Mouse (Mus musculus): ENCODE data around the gene Bbx. TPM values are rescaled to one million over a fixed set of nuclear protein-coding genes. Genes with fewer than 3 reads are reported as not detected.
A peak's percentile ranks its signal among the peaks of the same experiment; 100 is the strongest.

Gene Bbx
- total and polyA plus RNA-seq, 3 experiments: 3.6 to 14.7 (median 13.4) TPM

GRCm38 (mm10) chr16:50308256-50308655 is 123.9 kb downstream of the Bbx start:
- H3K9ac ChIP-seq (ENCODE audit: low read depth, low read length): no peak overlapping the region
- H3K36me3 ChIP-seq (ENCODE audit: control insufficient read depth, insufficient read depth, low read length): no peaks in the 10 kb centered on the region
- H3K27me3 ChIP-seq (ENCODE audit: control insufficient read depth, insufficient read depth, low read length): no peaks in the 10 kb centered on the region
- no peaks in the 10 kb centered on the region for H3K79me2 ChIP-seq (replicated peaks; ENCODE audit: control insufficient read depth, insufficient read depth, low read length)
- peaks cover 1% of the 10 kb centered on the region; the same call in 1 of the 2 replicates for H3K4me1 ChIP-seq (ENCODE audit: control insufficient read depth, insufficient read depth, low read length)
- H3K4me3 ChIP-seq: no peak overlapping the region
- no peak overlapping the region for H3K27ac ChIP-seq
- TF ChIP-seq POLR2A (IDR thresholded peaks at IDR 0.05; ENCODE audit: insufficient read depth, low read depth, low read length): no peak
- no peak for TF ChIP-seq EP300 (IDR thresholded peaks at IDR 0.05; ENCODE audit: insufficient read depth, low read depth, low read length)
- TF ChIP-seq CTCF (IDR thresholded peaks at IDR 0.05): no peak
- WGBS: 78% methylated on average over 6 of the region's 6 CpGs
- intact Hi-C loops (cut with DNase I): loop anchor here (5.0 kb wide), 1 partner anchor 424 kb away; no protein-coding TSS in a partner anchor
- no peak for DNase-seq

- intact Hi-C loops (cut with DNase I): loop anchor here (2.0 to 5.0 kb wide), 2 partner anchors 52 to 425 kb away; no protein-coding TSS in a partner anchor
- H3K4me1 ChIP-seq (ENCODE audit: control insufficient read depth, insufficient read depth, low read length): peaks cover 1% of the 10 kb centered on the region; the same call in 1 of the 2 replicates
- DNase-seq: no peak
- H3K4me3 ChIP-seq: no peak overlapping the region
- no peak overlapping the region for H3K9ac ChIP-seq (ENCODE audit: low read depth, low read length)
- no peak overlapping the region for H3K27ac ChIP-seq
- no peaks in the 10 kb centered on the region for H3K79me2 ChIP-seq (replicated peaks; ENCODE audit: control insufficient read depth, insufficient read depth, low read length)
- 67% methylated on average over 4 of the region's 4 CpGs for WGBS
- TF ChIP-seq CTCF (IDR thresholded peaks at IDR 0.05) (no peak), EP300 (IDR thresholded peaks at IDR 0.05; ENCODE audit: insufficient read depth, low read depth, low read length) (no peak), POLR2A (IDR thresholded peaks at IDR 0.05; ENCODE audit: insufficient read depth, low read depth, low read length) (no peak)
- H3K36me3 ChIP-seq (ENCODE audit: control insufficient read depth, insufficient read depth, low read length): no peaks in the 10 kb centered on the region
- no peaks in the 10 kb centered on the region for H3K27me3 ChIP-seq (ENCODE audit: control insufficient read depth, insufficient read depth, low read length)
Observed at GRCm38 (mm10) chr16:50307231-50307630, 125.0 kb downstream of the Bbx start.

- Histone ChIP-seq H3K27ac (no peak overlapping the region), H3K79me2 (replicated peaks; ENCODE audit: control insufficient read depth, insufficient read depth, low read length) (no peaks in the 10 kb centered on the region), H3K9ac (ENCODE audit: low read depth, low read length) (no peak overlapping the region), H3K27me3 (ENCODE audit: control insufficient read depth, insufficient read depth, low read length) (no peaks in the 10 kb centered on the region), H3K36me3 (ENCODE audit: control insufficient read depth, insufficient read depth, low read length) (no peaks in the 10 kb centered on the region), H3K4me1 (ENCODE audit: control insufficient read depth, insufficient read depth, low read length) (peaks cover 1% of the 10 kb centered on the region; the same call in 1 of the 2 replicates), H3K4me3 (no peak overlapping the region)
- intact Hi-C loops (cut with DNase I): loop anchor here (2.0 to 5.0 kb wide), 2 partner anchors 52 to 426 kb away; no protein-coding TSS in a partner anchor
- TF ChIP-seq POLR2A (IDR thresholded peaks at IDR 0.05; ENCODE audit: insufficient read depth, low read depth, low read length) (no peak), CTCF (IDR thresholded peaks at IDR 0.05) (peak; percentile 68)
- DNase-seq: no peak
Observed at GRCm38 (mm10) chr16:50306727-50307126, 125.5 kb downstream of the Bbx start.

DNA sequence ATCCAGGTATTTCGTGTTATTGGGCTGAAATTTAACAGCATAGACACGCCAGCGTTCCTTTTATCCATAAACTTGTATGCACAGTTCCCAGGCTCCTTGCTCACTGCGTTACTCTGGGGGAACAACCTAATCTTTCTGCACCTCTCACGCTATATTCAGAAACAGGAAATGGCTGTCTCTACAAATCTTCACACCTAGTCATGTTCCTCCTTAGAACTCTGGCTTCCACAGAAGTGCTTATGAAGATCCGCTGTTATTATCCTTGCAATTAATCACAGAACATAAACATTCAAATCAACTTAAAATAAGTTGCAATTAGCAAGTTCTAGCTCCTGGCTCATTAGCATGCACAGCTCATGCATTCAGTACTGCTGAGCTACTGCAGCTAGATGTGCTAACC is 127.0 kb downstream of the Bbx start:
- DNase-seq: no peak
- H3K9ac ChIP-seq (ENCODE audit: low read depth, low read length): no peak overlapping the region
- intact Hi-C loops (cut with DNase I): loop anchor here (5.0 kb wide), 1 partner anchor 427 kb away; no protein-coding TSS in a partner anchor
- H3K27me3 ChIP-seq (ENCODE audit: control insufficient read depth, insufficient read depth, low read length): no peaks in the 10 kb centered on the region
- no peak overlapping the region for H3K27ac ChIP-seq
- H3K79me2 ChIP-seq (replicated peaks; ENCODE audit: control insufficient read depth, insufficient read depth, low read length): no peaks in the 10 kb centered on the region
- WGBS: 74% methylated on average over 6 of the region's 6 CpGs
- H3K4me3 ChIP-seq: no peak overlapping the region
- TF ChIP-seq EP300 (IDR thresholded peaks at IDR 0.05; ENCODE audit: insufficient read depth, low read depth, low read length) (no peak), POLR2A (IDR thresholded peaks at IDR 0.05; ENCODE audit: insufficient read depth, low read depth, low read length) (no peak), CTCF (IDR thresholded peaks at IDR 0.05) (no peak)
- no peaks in the 10 kb centered on the region for H3K36me3 ChIP-seq (ENCODE audit: control insufficient read depth, insufficient read depth, low read length)
- peaks cover 1% of the 10 kb centered on the region; the same call in 1 of the 2 replicates for H3K4me1 ChIP-seq (ENCODE audit: control insufficient read depth, insufficient read depth, low read length)

DNA sequence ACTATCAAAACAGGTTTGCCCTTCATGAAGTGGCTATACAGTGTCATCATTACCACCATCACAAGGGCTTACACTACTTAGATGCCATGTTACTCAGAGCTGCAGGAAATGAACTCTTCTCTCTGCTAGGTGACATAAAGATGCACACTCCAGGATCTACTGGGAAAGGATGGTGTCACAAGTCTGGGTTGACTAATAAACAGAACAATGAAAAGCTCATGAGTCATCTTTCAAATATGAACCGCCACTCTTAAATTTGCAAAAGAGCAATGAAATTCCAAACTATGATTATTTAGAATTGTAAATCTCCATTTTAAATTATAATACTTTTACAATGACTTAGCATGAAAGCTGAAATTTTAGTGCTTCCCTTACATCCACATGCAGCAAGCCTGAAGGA is 129.6 kb downstream of the Bbx start:
- WGBS: 100% methylated on average over 1 of the region's 1 CpGs
- Histone ChIP-seq H3K4me3 (no peak overlapping the region), H3K79me2 (replicated peaks; ENCODE audit: control insufficient read depth, insufficient read depth, low read length) (no peaks in the 10 kb centered on the region), H3K9ac (ENCODE audit: low read depth, low read length) (no peak overlapping the region), H3K27ac (no peak overlapping the region), H3K4me1 (ENCODE audit: control insufficient read depth, insufficient read depth, low read length) (no peaks in the 10 kb centered on the region), H3K27me3 (ENCODE audit: control insufficient read depth, insufficient read depth, low read length) (no peaks in the 10 kb centered on the region), H3K36me3 (ENCODE audit: control insufficient read depth, insufficient read depth, low read length) (no peaks in the 10 kb centered on the region)
- TF ChIP-seq EP300 (IDR thresholded peaks at IDR 0.05; ENCODE audit: insufficient read depth, low read depth, low read length) (no peak), POLR2A (IDR thresholded peaks at IDR 0.05; ENCODE audit: insufficient read depth, low read depth, low read length) (no peak), CTCF (IDR thresholded peaks at IDR 0.05) (no peak)
- no peak for DNase-seq
- intact Hi-C loops (cut with DNase I): no loop called here

DNA sequence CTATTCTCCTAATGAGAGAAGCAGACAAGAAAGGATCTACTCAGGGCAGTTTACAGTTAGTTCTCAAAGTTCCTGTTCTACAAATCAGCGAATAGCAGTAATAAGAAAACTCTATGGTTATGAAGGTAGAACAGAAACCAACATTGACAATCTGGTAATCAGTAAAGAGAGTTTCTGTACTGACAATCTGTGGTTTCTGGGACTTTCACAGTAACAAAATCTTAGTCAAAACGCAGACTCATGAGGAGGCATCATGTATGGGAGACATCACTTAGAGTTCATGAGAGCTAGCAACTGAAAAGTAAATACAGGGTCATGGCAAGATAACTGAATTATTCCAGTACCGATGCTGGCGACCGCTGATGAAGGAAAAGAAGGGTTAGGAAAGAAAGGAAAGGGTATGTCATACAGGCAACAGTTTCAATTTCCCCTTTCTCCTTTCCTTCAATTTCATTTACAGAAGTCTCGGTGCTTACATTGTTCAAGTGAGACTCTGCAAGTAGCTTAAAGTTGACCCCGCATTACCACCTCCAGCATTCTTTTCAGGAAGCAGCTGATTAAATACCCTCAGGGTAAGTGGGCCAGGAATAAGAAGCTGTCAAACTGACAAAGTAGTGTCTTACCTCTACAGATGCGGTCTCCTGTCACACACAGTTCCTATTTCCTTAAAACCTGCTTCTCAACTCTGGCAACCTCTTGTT is 133.3 kb downstream of the Bbx start:
- no peak for DNase-seq
- no peak overlapping the region for H3K9ac ChIP-seq (ENCODE audit: low read depth, low read length)
- no peaks in the 10 kb centered on the region for H3K36me3 ChIP-seq (ENCODE audit: control insufficient read depth, insufficient read depth, low read length)
- H3K27ac ChIP-seq: no peak overlapping the region
- no peaks in the 10 kb centered on the region for H3K4me1 ChIP-seq (ENCODE audit: control insufficient read depth, insufficient read depth, low read length)
- H3K4me3 ChIP-seq: no peak overlapping the region
- no peaks in the 10 kb centered on the region for H3K27me3 ChIP-seq (ENCODE audit: control insufficient read depth, insufficient read depth, low read length)
- TF ChIP-seq EP300 (IDR thresholded peaks at IDR 0.05; ENCODE audit: insufficient read depth, low read depth, low read length): no peak
- TF ChIP-seq CTCF (IDR thresholded peaks at IDR 0.05): no peak
- no peak for TF ChIP-seq POLR2A (IDR thresholded peaks at IDR 0.05; ENCODE audit: insufficient read depth, low read depth, low read length)
- WGBS: 64% methylated on average over 8 of the region's 8 CpGs
- intact Hi-C loops (cut with DNase I): no loop called here
- no peaks in the 10 kb centered on the region; the same call in 1 of the 2 replicates for H3K79me2 ChIP-seq (replicated peaks; ENCODE audit: control insufficient read depth, insufficient read depth, low read length)
